Comparison of ENCODE assay signal across 19 mouse cellular contexts in genomic region chr2:123558123-123558650, GRCm38 (mm10).
DNase-seq lines count a peak whose midpoint lies in the region; ATAC-seq lines count a peak whose summit lies in the region.
"Had no signal": no experiment of that assay in that cellular context is flagged by ENCODE, and none has a peak within 500 bp of the region (broad histone marks: within the 10 kb centered on the region; RNA-seq: fewer than 3 reads in every experiment).

No protein-coding gene starts in this region.

- no peak overlapping the region for H3K4me3 ChIP-seq in neural tube, embryonic 11.5 days (ENCODE audit: low read depth, low read length)
- H3K4me3 ChIP-seq in neural tube, embryonic 15.5 days (replicated peaks): no peak overlapping the region
- no peak overlapping the region for H3K4me3 ChIP-seq in kidney, embryonic 15.5 days (replicated peaks)
- H3K4me3 ChIP-seq: embryonic facial prominence, embryonic 10.5 days; forebrain, embryonic 10.5 days; gastrocnemius, adult 2 months; heart, embryonic 12.5 days; hindbrain, embryonic 10.5 days had no signal

- peak; percentile 8 for DNase-seq in left cerebral cortex, postnatal 4 days
- DNase-seq in left cerebral cortex, adult 11 months (ENCODE audit: low spot score): no peak
- DNase-seq in neural tube, embryonic 11.5 days (ENCODE audit: low spot score): peak; percentile 19
- DNase-seq in mesoderm, embryonic 11.5 days (ENCODE audit: low read depth, low spot score): peak; percentile 37
- DNase-seq in retina, embryonic 14.5 days (ENCODE audit: low spot score): peak; percentile 59
- DNase-seq in thymus, postnatal 36 days: no peak
- DNase-seq: adrenal gland, adult 8-10 months; adrenal gland, postnatal 36 days; cerebellum, adult 18-20 months; cerebellum, adult 9-11 months; gastrocnemius, adult 2 months; gastrocnemius, postnatal 25 days had no signal

- no peak overlapping the region for H3K9ac ChIP-seq in neural tube, embryonic 11.5 days (ENCODE audit: low read length)
- no peak overlapping the region for H3K9ac ChIP-seq in neural tube, embryonic 15.5 days (replicated peaks)
- no peak overlapping the region for H3K9ac ChIP-seq in kidney, embryonic 15.5 days
- H3K9ac ChIP-seq: heart, embryonic 12.5 days had no signal

- ATAC-seq in neural tube, embryonic 11.5 days (ENCODE audit: insufficient read depth, low FRiP score, low TSS enrichment): peak; percentile 39
- ATAC-seq in neural tube, embryonic 15.5 days (ENCODE audit: low FRiP score): no peak
- ATAC-seq in kidney, embryonic 15.5 days (replicated peaks; ENCODE audit: low FRiP score): no peak
- ATAC-seq: forebrain, embryonic 14.5 days had no signal

- H3K4me1 ChIP-seq in neural tube, embryonic 11.5 days (ENCODE audit: control insufficient read depth, insufficient read depth, low read length): no peaks in the 10 kb centered on the region
- H3K4me1 ChIP-seq in neural tube, embryonic 15.5 days: no peaks in the 10 kb centered on the region
- no peaks in the 10 kb centered on the region for H3K4me1 ChIP-seq in kidney, embryonic 15.5 days
- H3K4me1 ChIP-seq: embryonic facial prominence, embryonic 10.5 days; forebrain, embryonic 10.5 days; heart, embryonic 12.5 days; hindbrain, embryonic 10.5 days had no signal

- H3K27ac ChIP-seq in neural tube, embryonic 11.5 days (ENCODE audit: low read depth, low read length): no peak overlapping the region
- no peak overlapping the region for H3K27ac ChIP-seq in neural tube, embryonic 15.5 days (replicated peaks)
- H3K27ac ChIP-seq in kidney, embryonic 15.5 days: no peak overlapping the region
- H3K27ac ChIP-seq: embryonic facial prominence, embryonic 10.5 days; forebrain, embryonic 10.5 days; gastrocnemius, adult 2 months; hindbrain, embryonic 10.5 days had no signal

- no peaks in the 10 kb centered on the region for H3K27me3 ChIP-seq in neural tube, embryonic 11.5 days (ENCODE audit: control insufficient read depth, insufficient read depth, low read length)
- H3K27me3 ChIP-seq in neural tube, embryonic 15.5 days (replicated peaks): no peaks in the 10 kb centered on the region
- H3K27me3 ChIP-seq in kidney, embryonic 15.5 days: no peaks in the 10 kb centered on the region
- H3K27me3 ChIP-seq: heart, embryonic 12.5 days had no signal

- no peaks in the 10 kb centered on the region for H3K9me3 ChIP-seq in neural tube, embryonic 11.5 days (ENCODE audit: control insufficient read depth, low read length)
- no peaks in the 10 kb centered on the region for H3K9me3 ChIP-seq in neural tube, embryonic 15.5 days (replicated peaks)
- no peaks in the 10 kb centered on the region for H3K9me3 ChIP-seq in kidney, embryonic 15.5 days (replicated peaks)
- H3K9me3 ChIP-seq: embryonic facial prominence, embryonic 10.5 days; forebrain, embryonic 10.5 days; heart, embryonic 12.5 days; hindbrain, embryonic 10.5 days had no signal

- no peaks in the 10 kb centered on the region for H3K36me3 ChIP-seq in neural tube, embryonic 11.5 days (ENCODE audit: control insufficient read depth, insufficient read depth, low read length)
- no peaks in the 10 kb centered on the region for H3K36me3 ChIP-seq in neural tube, embryonic 15.5 days
- H3K36me3 ChIP-seq in kidney, embryonic 15.5 days: no peaks in the 10 kb centered on the region
- H3K36me3 ChIP-seq: embryonic facial prominence, embryonic 10.5 days; forebrain, embryonic 10.5 days; heart, embryonic 12.5 days; hindbrain, embryonic 10.5 days had no signal

- H3K4me2 ChIP-seq in neural tube, embryonic 11.5 days (ENCODE audit: low read depth): no peak overlapping the region
- H3K4me2 ChIP-seq in neural tube, embryonic 15.5 days: no peak overlapping the region
- no peak overlapping the region for H3K4me2 ChIP-seq in kidney, embryonic 15.5 days
- H3K4me2 ChIP-seq: heart, embryonic 12.5 days had no signal

- intact Hi-C loops in left cerebral cortex, postnatal 4 days (cut with DNase I): no loop called here

Comparison
In these comparisons a context has a peak if more than half of its experiments do, and no peak if none do; other contexts are left out.
1. DNase-seq: peak in left cerebral cortex, postnatal 4 days (single experiment), neural tube, embryonic 11.5 days (single experiment), mesoderm, embryonic 11.5 days (single experiment) and retina, embryonic 14.5 days (single experiment); none in left cerebral cortex, adult 11 months (single experiment) and thymus, postnatal 36 days (0 of 2).